Mouse (Mus musculus) large intestine, adult 2 months (tissue): ENCODE measurements at regions not wholly inside any gene's neighbourhood (a gene's known extent, or its start where the extent isn't known, plus 50 kb on each side); places are given as distances from the start of the nearest gene placed in this dataset.

ENCODE experiments used
- DNase-seq: peaks from one replicate; pipeline ENCODE4 v3.0.0-alpha.2; 2012; ENCODE audit warnings: low read depth, low spot score
- WGBS: fragments of 180-500 bp; shearing (Covaris S2); methylation state at CpG from one replicate; pipeline ENCODE4 v1.1.7; 2018; 5-methylcytosine and 5-hydroxymethylcytosine counted together

DNA sequence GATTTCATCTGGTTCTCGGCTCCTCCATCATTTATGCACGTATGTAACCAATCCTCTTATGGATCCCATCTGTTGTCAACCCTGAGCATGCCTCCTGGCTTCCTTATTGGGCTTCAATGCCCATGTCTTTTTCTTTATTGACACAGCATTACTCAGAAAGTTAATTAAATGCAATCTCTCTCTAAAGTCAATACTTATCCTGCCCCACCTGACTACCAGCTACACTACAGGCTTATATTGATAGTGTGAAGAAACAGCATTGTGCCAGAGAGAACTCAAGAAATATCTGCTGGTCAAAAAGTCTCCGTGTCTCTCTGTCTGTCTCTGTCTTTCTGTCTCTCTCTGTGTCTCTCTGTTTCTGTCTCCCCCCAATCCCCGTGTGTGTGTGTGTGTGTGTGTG, 194.7 kb upstream of the Rfx3 start:
- DNase-seq: peak; percentile 8
- 40% methylated on average over 4 of the region's 4 CpGs for WGBS

DNA sequence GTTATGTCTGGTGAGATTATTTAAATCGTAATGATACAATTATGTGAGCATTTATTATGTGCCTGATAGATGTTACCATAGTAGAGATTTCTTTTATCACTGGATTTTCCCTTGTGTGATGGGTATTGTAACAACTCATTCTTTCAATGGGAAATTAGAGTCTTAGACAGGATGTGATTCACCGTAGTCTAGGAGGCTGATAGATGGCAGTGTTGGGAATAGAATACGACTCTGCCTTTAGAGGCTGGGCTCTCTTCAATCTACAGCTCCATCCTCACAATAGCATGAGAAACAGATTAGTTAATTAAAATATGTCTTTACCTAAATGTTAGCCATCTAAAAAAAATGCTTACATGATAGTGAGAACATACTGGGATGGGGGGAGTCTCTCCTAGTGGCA, 192.8 kb upstream of the Rfx3 start:
- 65% methylated on average over 3 of the region's 3 CpGs for WGBS
- DNase-seq: no peak

GRCm38 (mm10) chr19:28199385-28199784, 188.4 kb upstream of the Rfx3 start:
- WGBS: 60% methylated on average over 8 of the region's 8 CpGs
- DNase-seq: no peak

DNA sequence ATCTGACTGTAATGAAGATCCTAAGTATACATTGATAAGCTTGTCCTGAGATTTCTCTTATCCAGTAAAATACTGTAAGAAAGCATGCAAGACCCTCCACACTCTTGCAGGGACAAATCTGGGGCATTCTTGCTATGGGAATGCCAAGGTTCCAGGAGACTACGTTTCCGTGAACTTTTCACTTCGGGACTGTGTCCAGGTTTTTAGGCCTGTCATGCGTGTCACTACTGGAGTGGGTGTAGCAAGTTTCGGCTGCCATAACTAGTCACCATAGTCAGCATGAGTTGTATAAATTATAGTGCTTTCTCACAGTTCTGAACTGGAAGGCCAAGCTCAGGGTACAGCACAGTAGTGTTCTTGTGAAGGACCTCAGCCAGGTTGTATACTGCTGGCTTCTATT, 185.9 kb upstream of the Rfx3 start:
- no peak for DNase-seq
- WGBS: 97% methylated on average over 5 of the region's 5 CpGs

- no peak for DNase-seq
- 85% methylated on average over 3 of the region's 3 CpGs for WGBS
Observed at GRCm38 (mm10) chr19:28192248-28192647, 181.3 kb upstream of the Rfx3 start.

DNA sequence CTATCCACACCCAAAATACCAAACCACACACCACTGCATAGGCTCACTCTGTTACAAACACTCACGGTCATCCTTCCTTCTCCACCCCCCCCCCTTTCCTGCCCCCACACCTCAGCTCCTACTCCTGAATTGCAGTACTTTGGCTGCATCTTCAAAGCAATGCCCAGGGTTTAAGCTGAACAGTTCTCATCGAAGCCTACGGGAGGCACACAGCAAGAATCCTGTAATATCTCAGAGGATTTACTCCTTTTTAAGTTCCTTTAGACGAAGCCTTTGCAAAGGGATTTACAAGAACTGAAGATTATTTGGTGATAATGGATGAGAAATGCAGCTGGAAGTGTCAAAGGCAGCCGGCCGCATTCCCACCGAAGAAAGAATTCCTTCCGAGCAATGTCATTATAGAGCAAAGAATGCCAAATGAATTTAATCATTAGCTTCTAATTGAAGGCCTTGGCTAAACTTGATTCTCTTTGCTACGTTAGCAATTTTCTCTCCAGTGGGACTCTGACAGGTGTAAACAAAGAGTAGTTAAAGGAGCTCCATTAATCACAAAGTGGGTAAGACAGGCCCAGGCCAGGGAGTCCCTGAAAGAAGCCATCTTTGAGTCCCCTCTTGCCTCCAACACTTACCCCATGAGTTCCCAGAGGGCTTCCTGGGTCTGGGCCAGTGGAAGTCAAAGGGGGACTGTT, 180.6 kb upstream of the Rfx3 start:
- no peak for DNase-seq
- WGBS: 53% methylated on average over 9 of the region's 9 CpGs

DNA sequence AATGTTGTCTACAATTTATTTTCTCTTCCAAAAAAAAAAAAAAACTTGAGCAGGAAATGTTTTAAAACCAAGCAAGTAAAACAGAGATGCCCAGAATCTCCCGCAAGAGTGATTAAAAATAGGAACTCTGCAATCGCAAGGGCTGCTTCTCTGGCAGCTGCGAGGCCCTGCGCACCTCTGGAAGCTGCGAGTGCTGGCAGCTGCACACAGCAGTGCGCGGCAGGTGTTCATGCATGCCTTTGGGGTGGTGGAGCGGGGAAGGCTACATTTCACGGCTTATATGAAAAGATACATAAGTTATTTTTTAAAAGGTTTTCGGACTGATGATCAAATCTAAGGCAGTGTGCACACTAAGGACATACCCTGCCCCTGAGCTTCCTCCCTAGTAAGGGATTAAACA, 179.3 kb upstream of the Rfx3 start:
- no peak for DNase-seq

DNA sequence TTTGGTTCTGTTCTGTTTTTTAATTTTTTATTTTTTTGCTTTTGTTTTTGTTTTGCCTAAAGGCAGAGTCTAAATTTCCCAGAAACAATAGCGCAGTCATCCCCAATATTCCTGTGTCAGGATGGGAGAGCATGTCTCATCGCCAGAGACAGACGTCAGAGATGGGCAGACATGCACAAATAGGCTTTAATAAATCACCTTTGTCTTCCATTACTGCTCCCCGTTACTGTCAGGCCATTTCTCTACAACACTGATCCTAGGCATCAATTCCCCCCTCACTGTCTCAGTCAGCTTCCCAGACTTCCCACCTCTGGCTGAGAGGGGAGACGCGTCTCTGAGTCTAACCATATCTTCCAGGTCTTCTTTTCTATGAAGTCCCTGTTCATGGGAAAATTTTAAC, 177.4 kb upstream of the Rfx3 start:
- 90% methylated on average over 6 of the region's 6 CpGs for WGBS
- DNase-seq: no peak

More for the DNA sequence above, 179.3 kb upstream of the Rfx3 start:
- WGBS: 77% methylated on average over 10 of the region's 10 CpGs

DNA sequence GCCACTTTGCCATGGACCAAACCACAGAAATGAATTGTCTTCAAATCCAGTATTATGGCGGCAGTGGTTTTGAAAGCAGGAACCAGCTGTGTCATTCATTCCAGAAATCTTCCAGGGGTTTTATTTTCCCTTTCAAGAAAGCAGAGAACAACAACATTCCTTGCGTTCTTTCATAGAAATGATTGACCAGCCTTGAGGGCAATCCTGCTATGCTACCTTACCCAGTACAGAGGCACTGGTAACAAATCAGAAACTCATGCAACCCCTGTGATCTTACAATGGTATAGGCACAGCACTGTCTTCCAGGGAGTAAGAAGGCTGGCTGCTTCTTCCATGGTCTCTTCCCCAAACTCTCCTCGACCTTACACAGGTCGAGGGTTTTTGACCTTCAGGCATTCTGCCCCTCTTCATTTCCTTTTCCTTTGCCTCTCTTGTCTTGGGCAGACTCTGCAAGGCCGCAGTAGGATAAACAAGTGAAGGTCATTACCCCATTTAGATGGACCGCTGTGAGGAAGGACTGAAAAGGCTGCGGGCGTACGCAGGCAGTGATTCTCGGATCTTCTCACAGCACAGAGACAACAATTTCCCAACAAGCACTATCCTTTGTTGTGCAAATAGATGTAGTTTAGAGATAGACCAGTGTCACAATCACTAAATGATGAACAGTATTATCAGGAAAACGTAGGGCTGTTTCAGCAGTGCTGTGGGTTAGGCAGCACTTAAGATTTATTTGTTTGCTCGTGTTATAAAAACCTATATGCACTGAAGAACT, 171.6 kb upstream of the Rfx3 start:
- no peak for DNase-seq
- 51% methylated on average over 12 of the region's 12 CpGs for WGBS

- 93% methylated on average over 2 of the region's 2 CpGs for WGBS
Observed at GRCm38 (mm10) chr19:28181171-28181570, 170.2 kb upstream of the Rfx3 start.

GRCm38 (mm10) chr19:28178114-28178513, 167.1 kb upstream of the Rfx3 start:
- no peak for DNase-seq
- WGBS: 82% methylated on average over 6 of the region's 6 CpGs

More at GRCm38 (mm10) chr19:28181171-28181570, 170.2 kb upstream of the Rfx3 start:
- no peak for DNase-seq

DNA sequence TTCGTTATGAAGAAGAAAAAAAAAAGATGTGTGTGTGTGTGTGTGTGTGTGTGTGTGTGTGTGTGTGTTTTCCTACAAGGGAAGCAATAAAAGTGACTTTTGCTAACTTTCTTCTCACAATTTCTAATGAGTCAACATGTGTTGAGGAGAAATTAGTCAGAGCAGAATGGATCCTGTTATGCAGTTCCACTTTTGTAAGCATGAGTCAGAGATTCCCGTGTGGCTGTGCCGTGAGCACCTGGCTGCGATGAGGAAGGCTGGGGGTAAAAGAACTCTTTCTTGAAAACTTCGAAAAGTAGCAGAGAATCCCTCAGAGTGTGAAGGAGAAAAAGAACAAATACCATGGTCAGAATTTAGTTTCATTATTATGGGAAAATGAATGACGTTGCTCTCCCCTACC, 165.9 kb upstream of the Rfx3 start:
- 65% methylated on average over 6 of the region's 6 CpGs for WGBS

DNA sequence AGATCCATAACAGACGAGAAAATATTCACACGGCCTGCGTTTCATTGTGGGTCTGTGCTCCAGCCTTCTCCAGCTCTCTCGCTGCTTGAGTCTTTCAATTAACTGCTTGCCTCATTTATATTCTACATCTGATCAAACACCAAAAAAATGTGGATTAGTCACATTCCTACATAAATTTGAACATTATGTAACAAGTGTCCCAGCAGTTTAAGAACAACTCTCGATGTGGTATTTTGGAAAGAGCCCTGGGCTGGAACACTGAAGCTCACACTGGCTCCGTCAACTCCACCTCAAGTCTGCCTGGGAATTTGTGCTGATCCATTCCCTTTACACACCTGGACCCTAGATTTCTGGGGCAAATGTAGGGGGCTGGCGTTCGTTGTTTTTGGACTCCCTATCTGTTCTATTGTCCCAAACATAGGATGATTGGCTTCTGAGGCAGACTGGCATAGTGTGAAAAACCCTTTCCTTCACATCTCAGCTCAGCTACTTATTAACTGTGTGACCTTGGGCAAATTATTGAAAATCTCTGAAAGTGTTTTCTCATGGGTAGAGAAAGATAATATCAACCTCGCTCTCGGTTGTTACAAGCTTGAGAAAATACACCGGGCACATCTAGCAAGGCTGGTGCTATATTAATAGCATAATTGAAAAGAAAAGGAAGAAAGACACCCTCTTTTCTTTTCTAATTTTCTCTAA, 161.0 kb upstream of the Rfx3 start:
- 82% methylated on average over 11 of the region's 11 CpGs for whole genome bisulfite sequencing

More for the DNA sequence above, 165.9 kb upstream of the Rfx3 start:
- DNase-seq: no peak

GRCm38 (mm10) chr19:28167451-28168165, 156.6 kb upstream of the Rfx3 start:
- WGBS: 58% methylated on average over 12 of the region's 12 CpGs
- no peak for DNase-seq

More for the DNA sequence above, 161.0 kb upstream of the Rfx3 start:
- no peak for DNase-seq

DNA sequence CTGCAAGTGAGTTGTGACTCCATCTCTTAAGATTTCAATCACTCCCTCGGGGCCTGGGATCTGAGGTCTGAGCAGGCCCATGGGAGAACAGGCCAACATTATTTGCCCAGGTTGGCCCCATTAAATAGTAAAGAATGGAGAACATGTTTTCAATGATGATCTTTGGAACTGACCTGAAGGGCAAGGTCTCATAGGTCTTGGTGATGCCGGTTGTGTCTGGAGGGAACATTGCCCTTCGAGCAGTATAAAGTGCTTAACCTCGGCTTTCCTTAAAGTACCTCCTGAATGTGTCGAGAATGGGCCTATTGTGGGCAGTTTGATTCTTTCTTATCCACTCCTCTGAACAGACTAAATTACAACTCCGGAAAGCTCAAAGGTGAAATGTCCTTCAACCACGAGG, 155.7 kb upstream of the Rfx3 start:
- no peak for DNase-seq
- WGBS: 86% methylated on average over 7 of the region's 7 CpGs

GRCm38 (mm10) chr19:28165901-28166361, 155.0 kb upstream of the Rfx3 start:
- peak; percentile 13 for DNase-seq
- WGBS: 29% methylated on average over 15 of the region's 15 CpGs

DNA sequence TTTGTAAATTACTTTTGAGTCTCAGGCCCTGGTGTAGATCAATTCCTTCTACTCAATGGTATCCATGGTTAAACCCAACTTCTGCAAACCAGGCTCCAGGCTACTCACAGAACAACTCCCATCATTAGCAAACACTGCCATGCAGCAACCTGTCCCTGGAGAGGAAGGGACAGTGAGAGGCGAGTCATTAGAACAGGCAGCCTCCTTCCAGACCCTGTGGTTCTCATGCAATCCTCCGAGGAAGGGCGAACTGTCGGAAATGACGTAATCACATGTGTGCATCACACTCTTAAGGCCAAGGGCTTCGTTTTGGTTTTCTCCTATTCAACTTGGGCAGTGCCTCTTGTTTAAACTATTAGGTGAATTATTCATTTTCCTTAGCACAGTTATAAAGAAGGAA, 152.2 kb upstream of the Rfx3 start:
- no peak for DNase-seq

DNA sequence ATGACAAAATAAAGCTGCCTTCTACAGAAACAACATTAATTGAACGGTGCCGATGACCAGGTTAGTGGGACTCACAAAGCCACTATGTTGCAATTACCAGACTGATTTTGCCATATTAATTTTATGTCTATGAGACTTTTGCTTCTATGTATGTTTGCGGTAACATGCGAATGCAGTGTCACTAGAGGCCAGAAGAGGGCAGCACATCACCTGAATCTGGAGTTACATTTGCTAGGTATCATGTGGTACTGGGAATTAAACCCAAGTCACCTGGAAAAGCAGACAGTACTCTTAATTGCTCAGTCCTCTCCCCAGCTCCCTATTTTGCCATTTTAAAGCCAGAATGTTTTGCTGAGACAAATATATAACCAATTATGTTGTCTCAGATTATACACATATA, 149.6 kb upstream of the Rfx3 start:
- WGBS: 90% methylated on average over 4 of the region's 4 CpGs
- DNase-seq: no peak

More for the DNA sequence above, 152.2 kb upstream of the Rfx3 start:
- WGBS: 87% methylated on average over 6 of the region's 6 CpGs

DNA sequence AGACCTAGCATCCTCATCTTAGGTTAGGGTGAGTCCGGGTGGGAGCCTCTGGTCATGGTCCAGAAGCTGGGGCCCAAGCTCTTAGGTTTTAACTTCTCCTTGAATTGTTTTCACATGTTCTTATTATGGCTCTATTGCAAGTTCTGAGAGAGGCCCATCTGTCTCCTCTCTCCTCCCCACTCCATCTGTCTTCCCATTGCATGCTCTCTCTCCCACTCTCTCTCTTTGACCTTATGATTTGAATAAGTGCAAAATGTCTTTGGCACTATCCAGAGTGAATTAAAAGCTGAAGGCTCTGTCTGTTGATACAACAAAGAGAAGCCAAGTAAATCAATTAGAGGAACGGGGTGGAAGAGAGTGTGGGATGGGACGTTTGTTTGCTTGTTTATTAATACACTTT, 146.2 kb upstream of the Rfx3 start:
- DNase-seq: no peak
- 74% methylated on average over 3 of the region's 3 CpGs for WGBS

GRCm38 (mm10) chr19:28137581-28137980, 126.6 kb upstream of the Rfx3 start:
- DNase-seq: no peak
- WGBS: 74% methylated on average over 10 of the region's 10 CpGs
